Mouse (Mus musculus): ENCODE measurements at regions not wholly inside any gene's neighbourhood (a gene's known extent, or its start where the extent isn't known, plus 50 kb on each side); places are given as distances from the start of the nearest gene placed in this dataset.
A peak's percentile ranks its signal among the peaks of the same experiment; 100 is the strongest.
"Not testable (repeated sequence)": the region's sequence is repeated elsewhere in the genome, so short reads cannot be mapped to it uniquely, and the experiment has no call there.

DNA sequence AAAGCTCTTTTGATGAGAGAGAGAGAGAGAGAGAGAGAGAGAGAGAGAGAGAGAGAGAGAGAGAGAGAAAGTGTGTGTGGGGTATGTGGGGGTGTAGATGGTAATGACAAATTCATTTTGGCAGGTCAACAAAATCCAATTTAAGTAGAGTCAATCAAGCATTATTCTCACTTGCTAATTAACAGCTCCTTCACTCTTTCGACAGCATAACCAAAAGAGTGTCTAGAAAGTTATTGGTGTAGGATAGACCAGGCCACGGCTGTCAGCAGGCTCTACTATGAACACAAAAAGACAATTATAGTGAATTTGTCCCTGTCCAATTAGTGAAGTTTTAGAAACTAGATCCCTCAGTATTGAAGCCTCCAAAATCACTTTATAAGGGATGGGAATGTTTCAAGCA lies 378.2 kb downstream of the Pcdh20 start:
- no peak for DNase-seq (ENCODE audit: low read depth, low spot score)

DNA sequence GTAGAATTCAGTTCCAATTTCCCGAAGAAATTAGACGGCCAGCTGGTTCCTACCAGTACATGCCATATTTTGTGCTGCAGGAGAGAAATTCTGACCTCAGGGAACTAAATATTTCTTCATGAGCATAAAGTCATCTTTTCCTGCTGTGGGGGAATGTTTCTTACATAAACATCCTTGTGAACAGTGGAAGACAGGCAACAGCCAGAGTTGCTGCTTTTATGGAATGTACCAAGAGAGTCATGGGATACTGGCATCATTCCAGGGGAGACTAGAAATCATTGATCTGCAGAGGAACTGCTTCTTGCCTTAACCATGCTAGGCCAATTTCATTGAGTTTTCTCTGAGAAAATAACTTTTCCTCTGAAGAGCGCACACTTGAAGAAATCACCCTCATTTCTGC lies 386.3 kb downstream of the Pcdh20 start:
- no peak for DNase-seq (ENCODE audit: low read depth, low spot score)

DNA sequence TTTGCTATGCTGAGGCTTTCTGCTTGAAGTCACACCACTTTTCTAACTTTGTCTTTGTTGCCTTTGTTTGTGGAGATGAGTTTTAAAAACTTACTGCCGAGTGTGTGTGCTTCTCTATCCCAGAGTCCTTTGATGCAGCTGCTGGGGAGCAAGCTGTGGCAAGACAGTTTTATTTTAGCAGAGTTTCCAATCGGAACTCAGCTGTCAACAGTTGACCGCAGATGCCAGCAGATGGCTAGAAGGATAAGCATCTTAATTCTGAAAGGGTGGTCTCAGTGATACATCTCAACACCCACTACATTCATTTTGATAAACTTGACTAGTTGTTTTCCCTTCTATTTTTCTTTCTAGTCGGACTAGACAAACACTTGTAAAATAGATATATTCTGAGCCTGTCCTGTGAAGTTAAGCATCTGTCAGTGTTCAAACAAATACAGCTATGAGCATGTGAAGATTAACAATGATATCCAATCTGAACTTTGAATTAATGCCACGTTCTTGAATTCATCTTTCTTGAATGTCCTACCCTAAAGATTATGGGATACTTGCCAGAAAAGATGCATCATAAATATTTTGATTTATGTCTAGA lies 398.2 kb downstream of the Pcdh20 start:
- no peak for DNase-seq (ENCODE audit: low read depth, low spot score)

DNA sequence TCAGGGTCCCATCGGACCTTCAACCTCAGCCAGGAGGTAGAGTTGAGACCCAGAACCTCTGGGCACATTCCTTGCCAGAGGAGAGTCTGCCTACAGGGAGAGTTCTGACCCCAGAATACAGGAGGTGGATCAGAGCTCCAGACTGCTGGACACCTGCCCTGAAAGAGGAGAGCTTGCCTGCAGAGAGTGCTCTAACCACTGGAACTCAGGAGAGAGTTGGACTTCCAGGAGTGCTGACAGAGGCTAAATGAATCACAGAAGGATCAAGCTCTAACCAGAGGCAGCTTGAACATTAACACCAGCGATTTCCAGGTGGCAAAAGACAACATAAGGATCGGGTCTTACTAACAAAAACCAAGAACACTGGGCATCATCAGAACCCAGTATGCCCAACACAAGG lies 423.6 kb downstream of the Pcdh20 start:
- DNase-seq (ENCODE audit: low read depth, low spot score) = not testable (repeated sequence)

DNA sequence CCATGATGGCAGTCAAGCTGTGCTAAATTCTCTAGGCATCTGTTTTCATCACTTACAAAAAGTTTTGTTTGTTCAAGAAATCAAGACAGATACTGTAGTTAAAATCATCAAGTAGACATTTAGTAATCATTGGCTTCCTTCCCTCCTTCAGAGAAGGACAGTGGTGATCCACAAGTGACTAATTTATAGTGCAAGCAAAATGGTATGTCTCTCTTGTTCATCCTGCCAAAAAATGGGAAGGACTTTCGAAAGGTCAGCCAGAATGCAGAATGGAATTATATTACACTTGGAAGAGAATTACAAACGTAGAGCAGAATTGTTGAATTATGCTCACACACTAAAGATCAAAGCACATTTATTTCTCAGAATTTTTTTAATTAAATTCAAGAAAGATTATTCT lies 457.3 kb downstream of the Pcdh20 start:
- DNase-seq (ENCODE audit: low read depth, low spot score) = no peak

DNA sequence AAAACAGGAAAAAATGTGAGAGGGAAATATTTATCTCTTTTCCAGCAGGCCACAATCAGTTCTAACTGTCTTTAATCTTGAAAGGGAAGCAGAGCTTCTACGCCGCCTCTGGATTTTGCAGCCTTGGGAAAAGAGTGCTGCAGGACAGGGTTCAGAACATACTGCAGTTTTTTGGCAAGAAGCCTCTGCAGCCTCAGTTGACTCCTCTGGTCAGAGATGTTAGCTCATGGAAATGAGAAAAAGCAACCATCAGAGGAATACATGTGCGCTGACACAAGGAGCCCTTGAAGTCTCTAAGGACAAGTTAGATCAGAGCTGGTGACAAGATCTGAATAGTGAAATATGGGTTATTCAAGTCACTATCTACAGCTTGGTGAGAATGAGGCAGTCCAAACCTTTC lies 458.0 kb downstream of the Pcdh20 start:
- DNase-seq (ENCODE audit: low read depth, low spot score) = no peak

DNA sequence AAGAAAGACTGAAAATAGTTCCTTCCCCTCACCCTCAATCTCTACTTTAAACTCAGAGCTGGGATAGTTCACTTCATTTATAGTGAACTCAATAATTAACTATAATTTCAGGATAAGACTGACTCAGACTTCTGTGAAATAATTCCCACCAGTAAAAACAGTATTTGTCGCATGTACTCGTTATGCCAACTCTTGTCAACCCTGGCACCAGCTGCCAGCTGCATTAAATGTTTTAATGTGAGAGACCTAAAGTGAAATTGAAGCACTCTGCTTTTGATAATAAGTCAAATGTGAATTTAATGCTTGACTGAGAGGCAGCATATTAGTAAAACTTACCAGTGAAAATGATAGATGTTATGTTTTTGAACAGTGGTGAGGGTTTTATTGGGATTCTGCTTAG lies 474.6 kb downstream of the Pcdh20 start:
- DNase-seq (ENCODE audit: low read depth, low spot score) = peak; percentile 12

Measured in brain, embryonic 18.5 days (tissue).